Mouse (Mus musculus): Measurements from ENCODE around the gene Cyp2w1.
"Not testable (repeated sequence)": the region's sequence is repeated elsewhere in the genome, so short reads cannot be mapped to it uniquely, and the experiment has no call there.

Cyp2w1 gene

GRCm38 (mm10) chr5:139384531-139384930 is 32.1 kb downstream of the Cyp2w1 start:
- no peak for DNase-seq (ENCODE audit: low spot score)

- no peak for DNase-seq (ENCODE audit: low spot score)
Observed at GRCm38 (mm10) chr5:139386047-139386446, 33.6 kb downstream of the Cyp2w1 start.

- no peak for DNase-seq (ENCODE audit: low spot score)
Observed at GRCm38 (mm10) chr5:139387329-139388194, 35.1 kb downstream of the Cyp2w1 start.

GRCm38 (mm10) chr5:139388195-139388570 is 35.8 kb downstream of the Cyp2w1 start:
- no peak for DNase-seq (ENCODE audit: low spot score)

- DNase-seq (ENCODE audit: low spot score), result no peak
Observed at GRCm38 (mm10) chr5:139388694-139389675, 36.6 kb downstream of the Cyp2w1 start.

- peak; percentile 71 for DNase-seq (ENCODE audit: low spot score)
Observed at GRCm38 (mm10) chr5:139389676-139390061, 37.3 kb downstream of the Cyp2w1 start.

GRCm38 (mm10) chr5:139390324-139391119 is 38.1 kb downstream of the Cyp2w1 start:
- not testable (repeated sequence) for DNase-seq (ENCODE audit: low spot score)

GRCm38 (mm10) chr5:139391309-139391990 is 39.0 kb downstream of the Cyp2w1 start:
- no peak for DNase-seq (ENCODE audit: low spot score)

- DNase-seq (ENCODE audit: low spot score), result no peak
Observed at GRCm38 (mm10) chr5:139392219-139393196, 40.1 kb downstream of the Cyp2w1 start.

GRCm38 (mm10) chr5:139393197-139393588 is 40.8 kb downstream of the Cyp2w1 start:
- DNase-seq (ENCODE audit: low spot score), result no peak

- DNase-seq (ENCODE audit: low spot score), result no peak
Observed at GRCm38 (mm10) chr5:139394399-139394798, 42.0 kb downstream of the Cyp2w1 start.

GRCm38 (mm10) chr5:139395528-139395927 is 43.1 kb downstream of the Cyp2w1 start:
- no peak for DNase-seq (ENCODE audit: low spot score)

GRCm38 (mm10) chr5:139397359-139397916 is 45.0 kb downstream of the Cyp2w1 start:
- no peak for DNase-seq (ENCODE audit: low spot score)

- DNase-seq (ENCODE audit: low spot score), result peak; percentile 90
Observed at GRCm38 (mm10) chr5:139397959-139398753, 45.7 kb downstream of the Cyp2w1 start.

- DNase-seq (ENCODE audit: low spot score), result no peak
Observed at GRCm38 (mm10) chr5:139398786-139399185, 46.4 kb downstream of the Cyp2w1 start.

GRCm38 (mm10) chr5:139399991-139400390 is 47.6 kb downstream of the Cyp2w1 start:
- DNase-seq (ENCODE audit: low spot score), result no peak

GRCm38 (mm10) chr5:139402106-139402505 is 49.7 kb downstream of the Cyp2w1 start:
- no peak for DNase-seq (ENCODE audit: low spot score)

GRCm38 (mm10) chr5:139403692-139404260 is 51.4 kb downstream of the Cyp2w1 start:
- DNase-seq (ENCODE audit: low spot score), result no peak
